9 mouse cellular contexts compared by ENCODE assay signal in the genomic region with DNA sequence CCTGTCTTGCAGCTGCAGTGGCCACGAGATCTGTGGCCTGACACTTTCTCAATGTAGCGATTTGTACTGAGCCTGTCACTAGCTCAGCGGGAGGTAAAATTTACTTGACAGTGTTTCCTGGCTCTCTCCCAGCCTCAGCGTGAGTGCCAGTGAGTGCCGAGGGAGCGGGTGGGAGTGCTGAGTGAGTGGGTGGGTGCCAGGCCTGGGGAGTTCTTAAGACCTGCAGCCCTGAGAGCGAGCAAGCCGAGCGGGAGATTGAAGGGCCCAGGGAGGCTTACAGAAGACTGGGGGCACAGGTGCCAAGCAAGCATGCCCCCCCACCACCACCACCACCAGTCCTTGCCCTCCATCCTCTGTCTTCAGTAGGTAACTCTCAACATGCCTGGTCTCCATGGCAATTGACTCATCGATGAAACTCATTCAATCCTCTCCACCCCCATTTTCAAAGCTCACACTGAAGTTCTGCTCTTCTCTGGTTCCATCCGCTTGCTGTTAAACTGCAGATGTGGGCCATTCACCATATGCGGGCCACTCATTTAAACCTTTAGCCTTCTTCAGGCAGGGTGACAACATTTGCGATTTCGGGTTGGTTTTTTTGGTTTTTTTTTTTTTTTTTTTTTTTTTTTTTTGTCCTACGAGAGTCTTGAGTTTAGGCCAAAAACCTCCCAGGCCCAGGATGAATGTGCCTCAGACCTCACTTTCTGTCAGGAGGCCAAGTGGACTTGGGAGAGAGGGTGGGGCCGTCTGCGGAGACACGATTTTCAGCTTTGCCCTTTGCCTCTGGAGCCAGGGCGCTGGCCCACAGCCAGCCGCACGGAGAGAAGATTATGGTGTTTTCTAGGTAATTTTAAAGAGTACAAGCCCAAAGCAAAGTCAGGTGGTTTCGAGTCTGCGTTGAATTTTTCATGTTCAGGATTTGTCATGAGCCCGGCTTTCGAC.
DNase-seq lines count a peak whose midpoint lies in the region; ATAC-seq and TF ChIP-seq lines count a peak whose summit lies in the region.
"Had no signal": no experiment of that assay in that cellular context is flagged by ENCODE, and none has a peak within 500 bp of the region (broad histone marks: within the 10 kb centered on the region; RNA-seq: fewer than 3 reads in every experiment).

No protein-coding gene starts in this region.

- TF ChIP-seq EP300 in lung, postnatal 0 days (IDR thresholded peaks at IDR 0.05), result no peak

- intact Hi-C loops in heart, postnatal 14 days (cut with DNase I), result no loop called here

- no peak overlapping the region for H3K4me2 ChIP-seq in hindbrain, embryonic 11.5 days (replicated peaks; ENCODE audit: low read depth, low read length)
- H3K4me2 ChIP-seq in lung, postnatal 0 days (replicated peaks; ENCODE audit: low read depth, low read length), result peak overlapping the region; percentile 41

- H3K27me3 ChIP-seq in hindbrain, embryonic 10.5 days (ENCODE audit: insufficient read depth, poor library complexity, severe bottlenecking), result no peaks in the 10 kb centered on the region
- H3K27me3 ChIP-seq in hindbrain, embryonic 11.5 days (ENCODE audit: control insufficient read depth, insufficient read depth, low read length), result no peaks in the 10 kb centered on the region
- H3K27me3 ChIP-seq in lung, postnatal 0 days (replicated peaks; ENCODE audit: insufficient read depth, low read length), result no peaks in the 10 kb centered on the region
- H3K27me3 ChIP-seq: CH12.LX had no signal

- H3K4me1 ChIP-seq in hindbrain, embryonic 10.5 days (replicated peaks), result peaks cover 14% of the 10 kb centered on the region
- H3K4me1 ChIP-seq in hindbrain, embryonic 11.5 days (replicated peaks; ENCODE audit: control insufficient read depth, insufficient read depth, low read length), result no peaks in the 10 kb centered on the region; the same call in 1 of the 2 replicates
- H3K4me1 ChIP-seq in lung, postnatal 0 days (ENCODE audit: insufficient read depth, low read depth, low read length), result no peaks in the 10 kb centered on the region; the same call in 1 of the 2 replicates

- peak; percentile 11 for DNase-seq in hindbrain, embryonic 10.5 days (ENCODE audit: low spot score)
- no peak for DNase-seq in hindbrain, embryonic 11.5 days (ENCODE audit: low spot score)
- DNase-seq in fibroblast of lung, adult 2 months (ENCODE audit: low read depth), result peak; percentile 58
- DNase-seq in heart, postnatal 14 days, result peak; percentile 32 to 52
- peak; percentile 79 for DNase-seq in large intestine, adult 2 months (ENCODE audit: low read depth, low spot score)
- DNase-seq in lung, postnatal 0 days (ENCODE audit: low spot score), result peak; percentile 68
- peak; percentile 39 for DNase-seq in skeletal muscle tissue, adult 2 months (ENCODE audit: low read depth, low spot score)
- no peak for DNase-seq in thymus, postnatal 0 days (ENCODE audit: low spot score)

- H3K4me3 ChIP-seq in hindbrain, embryonic 10.5 days, result no peak overlapping the region
- no peak overlapping the region for H3K4me3 ChIP-seq in hindbrain, embryonic 11.5 days (ENCODE audit: low read depth, low read length)
- H3K4me3 ChIP-seq in lung, postnatal 0 days (ENCODE audit: low read depth, low read length), result no peak overlapping the region

- no peaks in the 10 kb centered on the region for H3K9me3 ChIP-seq in hindbrain, embryonic 10.5 days
- H3K9me3 ChIP-seq in hindbrain, embryonic 11.5 days (ENCODE audit: control insufficient read depth, low read length), result no peaks in the 10 kb centered on the region
- no peaks in the 10 kb centered on the region for H3K9me3 ChIP-seq in lung, postnatal 0 days (ENCODE audit: low read length)

- TF ChIP-seq CTCF in lung, postnatal 0 days (IDR thresholded peaks at IDR 0.05), result no peak

- peak overlapping the region; percentile 45; the same call in 1 of the 2 replicates for H3K27ac ChIP-seq in hindbrain, embryonic 10.5 days
- no peak overlapping the region for H3K27ac ChIP-seq in hindbrain, embryonic 11.5 days (ENCODE audit: low read depth, low read length)
- no peak overlapping the region for H3K27ac ChIP-seq in lung, postnatal 0 days (ENCODE audit: low read length)

- no peak overlapping the region for H3K9ac ChIP-seq in hindbrain, embryonic 11.5 days (ENCODE audit: low read depth, low read length)
- no peak overlapping the region for H3K9ac ChIP-seq in lung, postnatal 0 days (replicated peaks; ENCODE audit: low read depth)

- no peaks in the 10 kb centered on the region for H3K36me3 ChIP-seq in hindbrain, embryonic 10.5 days
- no peaks in the 10 kb centered on the region for H3K36me3 ChIP-seq in hindbrain, embryonic 11.5 days (ENCODE audit: control insufficient read depth, insufficient read depth, low read length)
- no peaks in the 10 kb centered on the region for H3K36me3 ChIP-seq in lung, postnatal 0 days (ENCODE audit: insufficient read depth, low read length)

- no peak for ATAC-seq in hindbrain, embryonic 11.5 days (ENCODE audit: low FRiP score)
- ATAC-seq in lung, postnatal 0 days, result peak; percentile 46; the same call in 1 of the 2 replicates

- WGBS in hindbrain, embryonic 10.5 days, result 56% methylated on average over 25 of the region's 25 CpGs
- 53% methylated on average over 25 of the region's 25 CpGs for WGBS in hindbrain, embryonic 11.5 days
- WGBS in large intestine, adult 2 months, result 22% methylated on average over 25 of the region's 25 CpGs
- WGBS in lung, postnatal 0 days, result 24% methylated on average over 25 of the region's 25 CpGs

Comparison
In these comparisons a context has a peak if more than half of its experiments do, and no peak if none do; other contexts are left out.
1. DNase-seq: peak in hindbrain, embryonic 10.5 days (single experiment), fibroblast of lung, adult 2 months (single experiment), heart, postnatal 14 days (2 of 2), large intestine, adult 2 months (single experiment), lung, postnatal 0 days (single experiment) and skeletal muscle tissue, adult 2 months (single experiment); none in hindbrain, embryonic 11.5 days (single experiment) and thymus, postnatal 0 days (single experiment).